Mouse (Mus musculus): ENCODE results near the gene Bcl2l14. TPM values are rescaled to one million over a fixed set of nuclear protein-coding genes. Genes with fewer than 3 reads are reported as not detected.

Gene Bcl2l14
- polyA plus RNA-seq, 1 experiment from 2014 or later, result 0.57 TPM

Other genes starting within 250 kb of the Bcl2l14 start
- 32.8 and 38.4 TPM in 2 replicates for gene Lrp6, start 170.6 kb downstream of the Bcl2l14 start, polyA plus RNA-seq (2014; fragmentation: Nextera tagmentation; extraction: Ambion mirVana)
- gene Mansc1, start 236.2 kb downstream of the Bcl2l14 start, polyA plus RNA-seq (2014; fragmentation: Nextera tagmentation; extraction: Ambion mirVana), result 0.33 and 0.58 TPM in 2 replicates
- 18.1 and 18.7 TPM in 2 replicates for gene Borcs5, start 243.2 kb downstream of the Bcl2l14 start, polyA plus RNA-seq (2014; fragmentation: Nextera tagmentation; extraction: Ambion mirVana)